Mouse (Mus musculus): ENCODE measurements around the gene Ptger4. TPM values are rescaled to one million over a fixed set of nuclear protein-coding genes. Genes with fewer than 3 reads are reported as not detected.

Ptger4 gene
- polyA plus RNA-seq, 1 experiment from 2014 or later: 0.97 TPM

DNA sequence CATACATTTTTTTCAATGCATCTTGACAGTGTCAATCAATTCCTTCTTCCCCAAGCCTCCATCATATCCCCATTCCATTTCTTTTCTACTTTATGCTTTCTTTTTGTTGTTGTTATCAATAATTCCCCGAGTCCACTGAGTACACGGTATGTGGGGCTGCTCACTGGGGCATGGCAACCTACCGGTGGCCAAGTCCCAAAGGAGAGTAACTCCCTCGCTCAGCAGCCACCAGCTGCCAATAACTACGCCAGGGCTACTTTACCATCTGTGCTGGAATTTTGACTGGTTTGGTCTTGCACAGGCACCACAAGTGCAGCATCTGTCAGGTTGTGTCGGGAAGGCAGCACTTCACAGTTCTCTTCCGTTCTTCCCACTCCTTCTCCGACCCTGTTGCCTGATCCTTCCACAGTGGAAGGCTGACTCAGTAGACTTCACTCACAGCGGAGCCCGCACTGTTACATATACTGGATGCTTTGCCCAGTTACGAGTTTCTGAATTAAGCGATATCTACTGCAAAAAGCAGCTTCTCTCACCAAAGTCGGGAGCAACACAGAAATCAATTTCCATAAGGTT, 18.2 kb upstream of the Ptger4 start:
- no peaks in the 10 kb centered on the region for H3K4me1 ChIP-seq (replicated peaks; ENCODE audit: control insufficient read depth, insufficient read depth, low read length)
- ATAC-seq (ENCODE audit: low FRiP score): no peak
- H3K4me2 ChIP-seq (replicated peaks; ENCODE audit: low read depth, low read length): no peak overlapping the region
- H3K36me3 ChIP-seq (ENCODE audit: control insufficient read depth, insufficient read depth, low read length): no peaks in the 10 kb centered on the region
- no peak overlapping the region for H3K27ac ChIP-seq (ENCODE audit: low read depth, low read length)
- DNase-seq (ENCODE audit: low spot score): no peak
- no peaks in the 10 kb centered on the region for H3K9me3 ChIP-seq (ENCODE audit: control insufficient read depth, low read length)
- WGBS: 81% methylated on average over 13 of the region's 13 CpGs
- no peaks in the 10 kb centered on the region for H3K27me3 ChIP-seq (ENCODE audit: control insufficient read depth, insufficient read depth, low read length)
- no peak overlapping the region for H3K9ac ChIP-seq (ENCODE audit: low read depth, low read length)
- no peak overlapping the region for H3K4me3 ChIP-seq (ENCODE audit: low read depth, low read length)

DNA sequence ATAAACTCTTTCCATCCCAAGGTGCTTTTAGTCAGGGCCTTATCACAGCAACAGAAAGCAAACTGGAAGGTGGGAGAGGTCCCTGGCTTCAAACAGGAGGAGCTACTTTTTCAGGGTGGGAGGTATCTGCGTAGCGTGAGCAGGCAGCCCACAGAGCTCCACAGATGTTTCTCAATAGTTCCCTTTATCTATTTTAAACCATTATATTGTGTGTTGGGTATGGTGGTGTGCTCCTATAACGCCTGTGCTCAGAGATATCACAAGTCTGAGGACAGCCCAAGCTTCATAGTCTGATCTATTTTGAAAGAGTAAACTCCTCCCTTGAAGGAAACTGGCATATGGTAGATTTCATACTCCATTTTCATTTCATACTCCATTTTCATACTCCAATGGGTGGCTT, 17.0 kb upstream of the Ptger4 start:
- no peak overlapping the region for H3K9ac ChIP-seq (ENCODE audit: low read depth, low read length)
- ATAC-seq (ENCODE audit: low FRiP score) (no peak), DNase-seq (ENCODE audit: low spot score) (no peak)
- H3K27me3 ChIP-seq (ENCODE audit: control insufficient read depth, insufficient read depth, low read length): no peaks in the 10 kb centered on the region
- H3K4me2 ChIP-seq (replicated peaks; ENCODE audit: low read depth, low read length): no peak overlapping the region
- WGBS: 84% methylated on average over 3 of the region's 3 CpGs
- no peaks in the 10 kb centered on the region for H3K36me3 ChIP-seq (ENCODE audit: control insufficient read depth, insufficient read depth, low read length)
- no peaks in the 10 kb centered on the region for H3K9me3 ChIP-seq (ENCODE audit: control insufficient read depth, low read length)
- no peaks in the 10 kb centered on the region for H3K4me1 ChIP-seq (replicated peaks; ENCODE audit: control insufficient read depth, insufficient read depth, low read length)
- H3K4me3 ChIP-seq (ENCODE audit: low read depth, low read length): no peak overlapping the region
- no peak overlapping the region for H3K27ac ChIP-seq (ENCODE audit: low read depth, low read length)

DNA sequence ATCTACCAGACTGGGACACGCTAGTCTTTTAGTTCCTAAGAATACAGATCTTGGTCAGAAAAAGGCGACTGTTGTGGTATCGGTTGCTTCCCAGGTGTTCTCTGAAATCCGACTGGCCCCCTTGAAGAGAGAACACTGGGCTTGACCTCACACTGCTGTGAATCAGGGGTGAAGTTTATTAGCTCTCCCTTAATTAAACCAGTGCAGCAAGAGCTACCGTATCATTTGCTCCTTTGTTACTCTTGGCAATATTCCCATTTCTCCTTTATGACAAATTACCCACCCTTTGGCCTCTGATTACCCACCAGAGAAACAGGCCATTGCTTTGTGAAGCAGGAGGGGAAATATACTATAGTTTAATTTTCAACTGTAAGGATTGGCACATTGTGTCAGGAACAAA, 16.2 kb upstream of the Ptger4 start:
- Histone ChIP-seq H3K9me3 (ENCODE audit: control insufficient read depth, low read length) (no peaks in the 10 kb centered on the region), H3K27me3 (ENCODE audit: control insufficient read depth, insufficient read depth, low read length) (no peaks in the 10 kb centered on the region), H3K9ac (ENCODE audit: low read depth, low read length) (no peak overlapping the region), H3K4me3 (ENCODE audit: low read depth, low read length) (no peak overlapping the region), H3K36me3 (ENCODE audit: control insufficient read depth, insufficient read depth, low read length) (no peaks in the 10 kb centered on the region), H3K4me2 (replicated peaks; ENCODE audit: low read depth, low read length) (no peak overlapping the region), H3K27ac (ENCODE audit: low read depth, low read length) (no peak overlapping the region), H3K4me1 (replicated peaks; ENCODE audit: control insufficient read depth, insufficient read depth, low read length) (no peaks in the 10 kb centered on the region)
- ATAC-seq (ENCODE audit: low FRiP score) (no peak), DNase-seq (ENCODE audit: low spot score) (no peak)
- WGBS: 78% methylated on average over 5 of the region's 5 CpGs

DNA sequence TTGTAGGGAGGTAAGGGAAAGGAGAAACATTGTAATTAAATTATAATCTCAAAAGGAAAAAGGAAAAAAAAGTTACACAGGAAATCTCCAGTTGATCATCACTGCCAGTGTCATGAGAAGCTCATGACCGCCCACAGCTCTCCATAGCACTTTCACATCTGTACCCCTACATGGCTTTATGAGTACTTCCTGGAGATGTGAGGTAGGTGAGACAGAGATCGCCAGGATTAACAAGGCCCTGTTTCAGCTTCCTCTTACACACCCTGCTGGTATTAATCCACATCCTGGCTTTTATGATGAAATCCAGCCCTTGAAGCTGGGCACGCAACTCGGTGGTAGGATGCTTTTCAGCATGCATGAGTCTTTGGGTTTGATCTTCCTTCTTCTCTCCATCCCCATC, 6.2 kb upstream of the Ptger4 start:
- Histone ChIP-seq H3K27ac (ENCODE audit: low read depth, low read length) (no peak overlapping the region), H3K4me2 (replicated peaks; ENCODE audit: low read depth, low read length) (no peak overlapping the region), H3K9me3 (ENCODE audit: control insufficient read depth, low read length) (no peaks in the 10 kb centered on the region), H3K4me3 (ENCODE audit: low read depth, low read length) (no peak overlapping the region), H3K4me1 (replicated peaks; ENCODE audit: control insufficient read depth, insufficient read depth, low read length) (no peaks in the 10 kb centered on the region), H3K36me3 (ENCODE audit: control insufficient read depth, insufficient read depth, low read length) (no peaks in the 10 kb centered on the region), H3K9ac (ENCODE audit: low read depth, low read length) (no peak overlapping the region), H3K27me3 (ENCODE audit: control insufficient read depth, insufficient read depth, low read length) (no peaks in the 10 kb centered on the region; the same call in 1 of the 2 replicates)
- DNase-seq (ENCODE audit: low spot score) (no peak), ATAC-seq (ENCODE audit: low FRiP score) (no peak)
- WGBS: 94% methylated on average over 4 of the region's 4 CpGs

DNA sequence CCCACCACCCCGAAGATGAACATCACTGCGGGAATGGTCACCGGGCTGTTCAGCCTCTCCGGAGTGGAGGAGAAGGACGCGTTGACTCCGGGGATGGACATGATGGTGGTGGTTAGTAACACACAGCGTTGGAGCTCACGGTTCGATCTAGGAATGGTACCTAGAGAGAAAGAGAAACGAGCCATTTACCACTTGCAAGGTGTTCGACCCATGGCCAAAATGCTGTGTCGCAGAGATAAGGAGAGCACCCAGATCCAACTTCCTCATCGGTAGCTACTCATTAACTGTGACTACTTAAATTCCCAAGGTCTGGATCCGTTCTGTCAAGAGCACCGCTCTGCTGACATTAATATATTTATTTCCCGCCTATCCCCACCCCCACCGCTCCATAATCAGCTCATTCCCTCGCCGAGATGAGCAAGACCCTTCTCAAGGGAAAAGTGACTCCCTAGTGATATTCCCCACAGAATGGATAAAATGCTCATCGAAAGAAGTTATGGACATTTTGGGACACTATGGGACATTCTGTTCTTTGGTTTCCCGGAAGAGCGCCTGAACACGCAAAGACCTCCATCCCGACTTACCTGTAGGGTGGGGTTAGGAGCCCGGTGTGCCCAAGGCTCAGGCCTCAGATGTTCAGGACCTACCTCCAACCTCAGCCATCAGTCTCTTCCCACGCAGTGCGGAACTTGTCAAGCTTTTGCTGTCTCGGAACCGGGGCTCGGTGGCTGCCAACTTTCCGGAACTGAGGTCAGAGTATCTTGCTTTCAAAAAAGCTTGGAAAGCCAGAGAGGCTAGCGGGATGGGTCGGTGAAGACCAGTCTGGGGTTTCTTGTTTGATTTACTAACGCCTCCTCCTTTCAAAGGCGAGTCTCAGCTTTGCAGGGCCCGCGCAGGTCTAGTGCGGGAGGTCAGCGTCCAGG, 690 bp downstream of the Ptger4 start:
- Histone ChIP-seq H3K4me1 (replicated peaks; ENCODE audit: control insufficient read depth, insufficient read depth, low read length) (peaks cover 9% of the 10 kb centered on the region), H3K9me3 (ENCODE audit: control insufficient read depth, low read length) (no peaks in the 10 kb centered on the region), H3K27me3 (ENCODE audit: control insufficient read depth, insufficient read depth, low read length) (peaks cover 33% of the 10 kb centered on the region), H3K36me3 (ENCODE audit: control insufficient read depth, insufficient read depth, low read length) (no peaks in the 10 kb centered on the region), H3K4me3 (ENCODE audit: low read depth, low read length) (peak overlapping the region; percentile 47), H3K27ac (ENCODE audit: low read depth, low read length) (no peak overlapping the region), H3K4me2 (replicated peaks; ENCODE audit: low read depth, low read length) (peak overlapping the region; percentile 93), H3K9ac (ENCODE audit: low read depth, low read length) (no peak overlapping the region)
- peak; percentile 51 for DNase-seq (ENCODE audit: low spot score)
- 7% methylated on average over 40 of the region's 40 CpGs for WGBS
- peak; percentile 6; the same call in 1 of the 2 replicates for ATAC-seq (ENCODE audit: low FRiP score)

DNA sequence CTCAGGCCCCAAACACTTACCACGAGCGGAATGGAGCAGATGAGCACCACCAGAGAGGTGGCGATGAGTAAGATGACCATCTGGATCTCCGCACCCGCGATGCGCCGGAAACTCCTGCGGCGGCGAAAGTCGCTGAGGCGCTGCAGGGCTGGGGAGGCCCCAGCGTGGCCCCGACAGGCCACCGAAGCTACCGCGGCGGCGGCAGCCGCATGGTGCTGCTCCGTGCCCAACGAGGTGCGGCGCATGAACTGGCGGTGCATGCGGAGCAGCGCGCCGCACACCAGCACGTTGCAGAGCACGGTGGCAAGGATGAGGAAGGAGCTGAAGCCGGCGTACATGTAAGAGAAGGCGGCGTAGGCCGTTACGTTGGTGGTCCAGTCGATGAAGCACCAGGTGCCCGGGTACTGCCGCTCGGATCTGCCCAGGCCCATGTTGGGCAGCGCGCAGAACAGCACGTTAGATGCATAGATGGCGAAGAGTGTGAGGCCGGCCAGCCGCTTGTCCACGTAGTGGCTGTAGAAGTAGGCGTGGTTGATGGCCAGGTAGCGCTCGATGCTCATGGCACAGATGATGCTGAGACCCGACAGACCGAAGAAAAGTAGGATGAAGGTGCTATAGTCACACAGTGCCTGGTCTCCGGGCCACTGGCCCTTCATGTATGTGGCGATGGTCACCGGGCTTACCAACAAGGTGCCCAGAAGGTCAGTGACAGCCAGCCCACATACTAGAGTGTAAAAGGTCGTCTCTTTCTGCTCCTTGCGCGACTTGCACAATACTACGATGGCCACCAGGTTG, 1.5 kb downstream of the Ptger4 start:
- H3K27me3 ChIP-seq (ENCODE audit: control insufficient read depth, insufficient read depth, low read length): peaks cover 33% of the 10 kb centered on the region
- H3K9ac ChIP-seq (ENCODE audit: low read depth, low read length): peak overlapping the region; percentile 34; the same call in 1 of the 2 replicates
- peak overlapping the region; percentile 92 for H3K4me2 ChIP-seq (replicated peaks; ENCODE audit: low read depth, low read length)
- H3K4me3 ChIP-seq (ENCODE audit: low read depth, low read length): peak overlapping the region; percentile 44
- WGBS: 2% methylated on average over 51 of the region's 61 CpGs
- no peaks in the 10 kb centered on the region for H3K36me3 ChIP-seq (ENCODE audit: control insufficient read depth, insufficient read depth, low read length)
- DNase-seq (ENCODE audit: low spot score) (peak; percentile 56), ATAC-seq (ENCODE audit: low FRiP score) (peak; percentile 61)
- no peak overlapping the region for H3K27ac ChIP-seq (ENCODE audit: low read depth, low read length)
- H3K4me1 ChIP-seq (replicated peaks; ENCODE audit: control insufficient read depth, insufficient read depth, low read length): peaks cover 9% of the 10 kb centered on the region
- H3K9me3 ChIP-seq (ENCODE audit: control insufficient read depth, low read length): no peaks in the 10 kb centered on the region

DNA sequence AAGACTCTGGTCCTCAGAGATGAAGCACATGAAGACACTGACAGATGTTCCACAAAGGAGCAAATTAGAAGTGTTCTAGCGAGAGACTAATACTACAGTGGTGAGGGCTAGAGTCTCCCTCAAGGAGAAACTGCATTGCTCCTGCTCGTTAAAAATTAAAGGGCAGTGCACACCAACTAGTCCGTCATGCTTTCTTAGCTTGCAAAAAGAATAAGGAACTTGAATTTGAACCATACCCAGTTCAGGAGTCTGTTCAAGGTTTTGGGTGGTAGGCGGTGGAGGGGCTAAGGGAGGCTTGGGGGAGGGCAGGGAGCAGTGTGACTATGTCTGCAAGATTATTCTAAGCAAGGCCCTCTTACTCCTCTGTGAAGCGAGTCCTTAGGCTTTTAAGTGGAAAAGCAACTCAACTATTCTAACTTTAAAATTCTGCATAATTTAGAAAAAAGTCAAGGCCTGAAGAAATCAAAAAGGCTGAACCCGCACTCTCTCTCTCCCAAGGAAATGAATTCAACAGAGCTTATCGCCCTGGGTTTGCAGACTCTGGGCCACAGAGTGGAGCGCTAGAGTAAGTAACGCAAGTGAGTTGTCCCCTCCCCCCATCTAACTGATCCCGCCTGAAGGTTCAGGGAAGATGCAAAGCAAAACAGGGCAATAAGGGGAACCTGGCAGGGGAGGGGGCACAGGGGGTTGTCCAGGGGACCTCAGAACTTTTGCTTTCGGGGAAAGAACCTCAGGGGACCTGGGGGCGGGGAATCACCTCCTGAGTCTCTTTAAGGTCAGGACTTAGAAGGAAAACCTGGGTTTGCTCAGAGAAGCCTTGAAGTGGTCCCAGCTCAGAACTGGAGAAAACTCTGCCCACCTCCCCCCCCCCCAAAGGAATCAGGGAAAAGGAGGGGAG, 2.4 kb downstream of the Ptger4 start:
- Histone ChIP-seq H3K4me1 (replicated peaks; ENCODE audit: control insufficient read depth, insufficient read depth, low read length) (peaks cover 9% of the 10 kb centered on the region), H3K4me3 (ENCODE audit: low read depth, low read length) (peak overlapping the region; percentile 44), H3K9ac (ENCODE audit: low read depth, low read length) (peak overlapping the region; percentile 34; the same call in 1 of the 2 replicates), H3K36me3 (ENCODE audit: control insufficient read depth, insufficient read depth, low read length) (no peaks in the 10 kb centered on the region), H3K4me2 (replicated peaks; ENCODE audit: low read depth, low read length) (peak overlapping the region; percentile 92), H3K27me3 (ENCODE audit: control insufficient read depth, insufficient read depth, low read length) (peaks cover 33% of the 10 kb centered on the region), H3K27ac (ENCODE audit: low read depth, low read length) (no peak overlapping the region), H3K9me3 (ENCODE audit: control insufficient read depth, low read length) (no peaks in the 10 kb centered on the region)
- ATAC-seq (ENCODE audit: low FRiP score) (peak; percentile 23; the same call in 1 of the 2 replicates), DNase-seq (ENCODE audit: low spot score) (peak; percentile 60)
- 18% methylated on average over 12 of the region's 12 CpGs for WGBS

DNA sequence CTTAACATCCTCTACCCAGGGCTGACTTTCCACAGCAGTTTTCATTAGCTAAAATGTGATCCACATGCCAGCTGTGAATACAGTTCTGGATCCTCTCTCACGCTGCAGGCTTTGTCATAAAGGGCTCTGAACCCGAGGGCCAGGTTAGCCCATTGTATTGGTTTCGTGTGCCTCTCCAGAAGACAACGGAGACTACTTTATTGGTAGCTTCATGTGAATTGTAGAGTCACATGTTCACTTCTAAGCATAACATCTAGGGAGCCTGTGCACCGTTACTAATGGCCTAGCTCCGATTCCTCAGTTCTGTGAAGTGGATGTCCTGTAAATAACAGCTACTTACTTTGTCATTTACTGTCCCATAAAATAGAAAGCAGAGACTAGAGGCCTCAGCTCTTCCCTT, 3.6 kb downstream of the Ptger4 start:
- ATAC-seq (ENCODE audit: low FRiP score) (no peak), DNase-seq (ENCODE audit: low spot score) (no peak)
- 88% methylated on average over 6 of the region's 6 CpGs for WGBS
- Histone ChIP-seq H3K27me3 (ENCODE audit: control insufficient read depth, insufficient read depth, low read length) (peaks cover 33% of the 10 kb centered on the region), H3K9me3 (ENCODE audit: control insufficient read depth, low read length) (no peaks in the 10 kb centered on the region), H3K27ac (ENCODE audit: low read depth, low read length) (no peak overlapping the region), H3K4me2 (replicated peaks; ENCODE audit: low read depth, low read length) (no peak overlapping the region), H3K9ac (ENCODE audit: low read depth, low read length) (no peak overlapping the region), H3K4me1 (replicated peaks; ENCODE audit: control insufficient read depth, insufficient read depth, low read length) (peaks cover 9% of the 10 kb centered on the region), H3K4me3 (ENCODE audit: low read depth, low read length) (no peak overlapping the region), H3K36me3 (ENCODE audit: control insufficient read depth, insufficient read depth, low read length) (no peaks in the 10 kb centered on the region)

Data from hindbrain, embryonic 11.5 days (tissue).